Mouse (Mus musculus): Measurements from ENCODE around the gene Hdac4. TPM values are rescaled to one million over a fixed set of nuclear protein-coding genes. Genes with fewer than 3 reads are reported as not detected.

Gene Hdac4
- polyA plus RNA-seq, 1 experiment: 13.3 TPM

DNA sequence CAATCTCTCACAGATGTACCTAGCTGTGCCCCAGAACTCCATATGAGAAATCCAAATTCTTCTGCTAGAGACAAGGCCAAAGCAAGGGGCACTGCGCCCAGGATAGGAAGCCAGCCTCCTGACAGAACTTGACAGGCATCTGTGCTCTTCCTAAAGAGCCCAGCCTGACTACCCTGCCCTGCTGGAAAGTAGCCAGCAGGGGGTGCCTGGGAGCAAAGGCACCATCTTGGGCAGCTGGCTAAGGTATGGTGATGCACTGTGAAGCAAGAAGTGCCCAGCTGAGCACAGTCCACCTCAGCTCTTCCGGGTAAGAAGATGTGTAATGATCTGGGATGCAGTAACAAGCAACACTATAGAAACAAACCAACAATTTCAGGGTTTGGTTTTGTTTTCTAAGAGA is 298.4 kb downstream of the Hdac4 start:
- no peak for DNase-seq (ENCODE audit: low read depth in 1 of 2, low spot score in 2 of 2)
- H3K27me3 ChIP-seq (ENCODE audit: control insufficient read depth, insufficient read depth, low read length): no peaks in the 10 kb centered on the region
- no peak overlapping the region for H3K4me3 ChIP-seq (ENCODE audit: extremely low read depth, insufficient read depth, insufficient read length)
- TF ChIP-seq POLR2A (IDR thresholded peaks at IDR 0.05; ENCODE audit: low read depth, low read length) (no peak), CTCF (IDR thresholded peaks at IDR 0.05; ENCODE audit: extremely low read depth, insufficient read depth, insufficient read length, insufficient replicate concordance) (peak; percentile 23; the same call in 1 of the 2 replicates)
- H3K4me1 ChIP-seq (ENCODE audit: control insufficient read depth, insufficient read depth, insufficient read length): no peaks in the 10 kb centered on the region
- no peaks in the 10 kb centered on the region for H3K36me3 ChIP-seq (ENCODE audit: control insufficient read depth, insufficient read depth, low read length)
- no peak overlapping the region for H3K27ac ChIP-seq (ENCODE audit: insufficient read depth, low read length)
- WGBS: 79% methylated on average over 2 of the region's 2 CpGs

DNA sequence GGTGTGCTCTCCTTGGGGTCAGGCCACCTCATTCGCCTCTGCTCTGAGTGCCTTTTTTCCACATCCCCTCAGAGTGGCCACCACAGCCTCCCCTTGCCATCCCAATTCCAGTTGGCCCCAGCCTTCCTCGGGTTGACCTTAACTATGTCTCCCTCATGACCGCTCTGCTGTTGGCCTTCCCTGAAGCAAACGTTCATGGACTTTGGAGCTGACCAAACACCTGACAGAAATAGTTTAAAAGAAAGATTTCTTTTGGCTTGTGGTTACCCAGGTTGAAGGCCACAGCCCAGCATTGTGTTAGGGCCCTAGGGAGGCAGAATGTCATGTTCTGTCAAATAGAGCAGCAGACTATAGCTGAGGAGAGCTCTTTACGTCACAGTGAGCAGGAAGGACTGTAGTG is 301.2 kb downstream of the Hdac4 start:
- TF ChIP-seq POLR2A (IDR thresholded peaks at IDR 0.05; ENCODE audit: low read depth, low read length): no peak
- no peak for TF ChIP-seq CTCF (IDR thresholded peaks at IDR 0.05; ENCODE audit: extremely low read depth, insufficient read depth, insufficient read length, insufficient replicate concordance)
- H3K4me1 ChIP-seq (ENCODE audit: control insufficient read depth, insufficient read depth, insufficient read length): no peaks in the 10 kb centered on the region
- no peaks in the 10 kb centered on the region for H3K27me3 ChIP-seq (ENCODE audit: control insufficient read depth, insufficient read depth, low read length)
- H3K4me3 ChIP-seq (ENCODE audit: extremely low read depth, insufficient read depth, insufficient read length): no peak overlapping the region
- no peak for DNase-seq (ENCODE audit: low read depth in 1 of 2, low spot score in 2 of 2)
- H3K36me3 ChIP-seq (ENCODE audit: control insufficient read depth, insufficient read depth, low read length): no peaks in the 10 kb centered on the region
- 83% methylated on average over 5 of the region's 5 CpGs for WGBS
- H3K27ac ChIP-seq (ENCODE audit: insufficient read depth, low read length): no peak overlapping the region

DNA sequence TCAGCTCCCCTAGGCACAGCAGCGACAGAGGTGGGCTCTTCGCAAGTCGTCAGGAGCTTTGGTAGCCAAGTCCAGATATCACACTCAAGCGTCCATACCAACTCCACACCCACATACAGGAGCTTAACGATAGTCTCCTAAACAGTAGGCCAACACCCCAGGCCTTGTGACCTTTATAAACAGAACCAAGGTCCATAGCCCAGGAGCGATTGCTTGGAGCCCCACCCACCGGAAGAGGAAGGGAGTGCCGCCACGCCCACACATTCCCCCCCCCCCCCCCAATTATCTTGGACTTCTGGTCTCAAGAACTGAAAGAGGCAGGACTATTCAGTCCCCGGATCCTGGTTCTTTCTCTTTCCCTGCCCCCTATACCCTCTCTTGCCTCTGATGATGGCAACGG is 301.9 kb downstream of the Hdac4 start:
- no peaks in the 10 kb centered on the region for H3K36me3 ChIP-seq (ENCODE audit: control insufficient read depth, insufficient read depth, low read length)
- 92% methylated on average over 11 of the region's 11 CpGs for WGBS
- DNase-seq (ENCODE audit: low read depth in 1 of 2, low spot score in 2 of 2): no peak
- TF ChIP-seq CTCF (IDR thresholded peaks at IDR 0.05; ENCODE audit: extremely low read depth, insufficient read depth, insufficient read length, insufficient replicate concordance) (no peak), POLR2A (IDR thresholded peaks at IDR 0.05; ENCODE audit: low read depth, low read length) (no peak)
- no peaks in the 10 kb centered on the region for H3K27me3 ChIP-seq (ENCODE audit: control insufficient read depth, insufficient read depth, low read length)
- no peaks in the 10 kb centered on the region for H3K4me1 ChIP-seq (ENCODE audit: control insufficient read depth, insufficient read depth, insufficient read length)
- H3K4me3 ChIP-seq (ENCODE audit: extremely low read depth, insufficient read depth, insufficient read length): no peak overlapping the region
- H3K27ac ChIP-seq (ENCODE audit: insufficient read depth, low read length): no peak overlapping the region

DNA sequence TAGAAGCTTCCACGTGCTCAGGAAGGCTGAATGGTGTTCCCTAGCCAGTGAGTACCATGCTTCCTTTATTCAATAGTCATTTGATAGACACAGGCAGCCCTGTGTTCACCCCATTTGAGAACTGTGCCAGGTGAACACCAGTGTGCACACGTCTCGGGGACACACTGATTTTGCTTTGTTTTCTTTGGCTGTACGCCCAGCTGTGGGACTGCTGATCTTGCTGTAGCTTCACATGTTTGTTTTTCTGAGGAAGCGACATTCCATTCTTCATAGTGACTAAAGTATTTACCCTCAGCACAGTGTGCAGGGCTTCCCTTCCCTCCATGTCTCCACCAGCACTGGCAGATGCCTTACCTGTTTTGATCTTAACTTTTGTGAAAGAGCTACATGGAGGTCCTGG is 312.4 kb downstream of the Hdac4 start:
- Histone ChIP-seq H3K36me3 (ENCODE audit: control insufficient read depth, insufficient read depth, low read length) (no peaks in the 10 kb centered on the region), H3K27ac (ENCODE audit: insufficient read depth, low read length) (no peak overlapping the region), H3K4me3 (ENCODE audit: extremely low read depth, insufficient read depth, insufficient read length) (no peak overlapping the region), H3K27me3 (ENCODE audit: control insufficient read depth, insufficient read depth, low read length) (no peaks in the 10 kb centered on the region), H3K4me1 (ENCODE audit: control insufficient read depth, insufficient read depth, insufficient read length) (no peaks in the 10 kb centered on the region)
- no peak for DNase-seq (ENCODE audit: low read depth in 1 of 2, low spot score in 2 of 2)
- TF ChIP-seq CTCF (IDR thresholded peaks at IDR 0.05; ENCODE audit: extremely low read depth, insufficient read depth, insufficient read length, insufficient replicate concordance) (no peak), POLR2A (IDR thresholded peaks at IDR 0.05; ENCODE audit: low read depth, low read length) (no peak)
- WGBS: 65% methylated on average over 5 of the region's 5 CpGs

DNA sequence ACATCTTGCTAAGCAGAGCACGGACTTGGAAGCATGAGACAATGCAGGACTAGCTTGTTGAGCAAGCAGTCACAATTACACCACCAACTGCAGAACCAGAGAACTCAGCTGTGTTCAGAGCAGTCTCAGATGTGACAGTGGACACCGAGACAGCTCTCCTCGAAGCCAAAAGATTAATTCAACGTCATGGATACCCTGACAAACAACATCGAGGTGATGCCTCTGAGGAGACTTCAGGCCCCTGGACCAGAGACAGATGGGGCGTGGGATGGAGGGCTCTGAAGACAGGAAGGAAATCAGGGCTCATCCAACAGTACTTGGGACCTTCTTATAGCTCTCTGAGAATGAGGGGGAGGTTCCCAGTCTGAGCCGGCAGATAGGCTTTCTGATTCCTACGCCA is 314.6 kb downstream of the Hdac4 start:
- WGBS: 67% methylated on average over 8 of the region's 8 CpGs

DNA sequence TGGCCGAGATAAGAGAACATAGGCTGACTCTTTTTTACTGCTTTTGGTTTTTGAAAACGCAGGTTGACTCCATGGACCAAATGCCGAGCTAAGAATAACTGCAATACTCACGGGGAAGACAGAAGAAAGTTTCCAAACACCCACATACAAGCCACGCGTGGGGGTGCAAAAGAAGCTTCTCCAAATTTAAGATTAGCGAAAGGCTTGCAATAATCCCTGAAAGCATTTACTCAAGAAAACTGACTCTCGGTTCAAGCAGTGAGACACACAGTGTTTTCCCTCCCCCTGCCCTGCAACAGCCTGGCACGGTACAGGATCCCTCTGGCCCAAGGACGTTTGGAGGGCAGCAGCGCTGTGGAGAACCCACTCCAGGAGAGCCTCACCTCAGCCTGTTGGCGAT is 315.3 kb downstream of the Hdac4 start:
- H3K36me3 ChIP-seq (ENCODE audit: control insufficient read depth, insufficient read depth, low read length): no peaks in the 10 kb centered on the region
- H3K4me1 ChIP-seq (ENCODE audit: control insufficient read depth, insufficient read depth, insufficient read length): no peaks in the 10 kb centered on the region
- H3K27me3 ChIP-seq (ENCODE audit: control insufficient read depth, insufficient read depth, low read length): no peaks in the 10 kb centered on the region
- no peak for DNase-seq (ENCODE audit: low read depth in 1 of 2, low spot score in 2 of 2)
- TF ChIP-seq CTCF (IDR thresholded peaks at IDR 0.05; ENCODE audit: extremely low read depth, insufficient read depth, insufficient read length, insufficient replicate concordance): no peak
- no peak for TF ChIP-seq POLR2A (IDR thresholded peaks at IDR 0.05; ENCODE audit: low read depth, low read length)
- 83% methylated on average over 12 of the region's 12 CpGs for whole genome bisulfite sequencing
- no peak overlapping the region for H3K4me3 ChIP-seq (ENCODE audit: extremely low read depth, insufficient read depth, insufficient read length)
- H3K27ac ChIP-seq (ENCODE audit: insufficient read depth, low read length): no peak overlapping the region

More for the DNA sequence above, 314.6 kb downstream of the Hdac4 start:
- Histone ChIP-seq H3K27me3 (ENCODE audit: control insufficient read depth, insufficient read depth, low read length) (no peaks in the 10 kb centered on the region), H3K4me1 (ENCODE audit: control insufficient read depth, insufficient read depth, insufficient read length) (no peaks in the 10 kb centered on the region), H3K36me3 (ENCODE audit: control insufficient read depth, insufficient read depth, low read length) (no peaks in the 10 kb centered on the region), H3K4me3 (ENCODE audit: extremely low read depth, insufficient read depth, insufficient read length) (no peak overlapping the region), H3K27ac (ENCODE audit: insufficient read depth, low read length) (no peak overlapping the region)
- TF ChIP-seq POLR2A (IDR thresholded peaks at IDR 0.05; ENCODE audit: low read depth, low read length): no peak
- no peak for TF ChIP-seq CTCF (IDR thresholded peaks at IDR 0.05; ENCODE audit: extremely low read depth, insufficient read depth, insufficient read length, insufficient replicate concordance)
- no peak for DNase-seq (ENCODE audit: low read depth in 1 of 2, low spot score in 2 of 2)
